9 mouse cellular contexts compared by ENCODE assay signal in the genomic region with DNA sequence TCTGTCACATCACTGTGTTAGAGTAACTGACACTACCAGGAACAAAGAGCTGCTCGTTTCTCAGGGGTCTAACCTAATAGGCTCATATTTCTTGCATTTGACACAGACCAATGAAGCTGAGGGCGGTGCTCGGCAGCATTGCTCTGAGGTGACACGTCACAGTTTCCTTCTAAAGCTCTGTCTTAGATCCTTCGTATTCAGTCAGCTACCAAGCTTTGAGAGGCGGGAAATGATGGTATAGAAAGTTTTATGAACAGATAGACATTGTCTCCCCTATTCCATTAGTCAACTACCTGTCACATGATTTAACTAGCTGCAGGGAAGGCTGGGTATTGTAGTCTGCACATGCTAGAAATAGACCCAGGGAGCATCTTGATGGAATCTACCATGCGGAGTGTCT.
A peak's percentile ranks its signal among the peaks of the same experiment; 100 is the strongest.
DNase-seq lines count a peak whose midpoint lies in the region; ATAC-seq lines count a peak whose summit lies in the region.
"Had no signal": no experiment of that assay in that cellular context is flagged by ENCODE, and none has a peak within 500 bp of the region (broad histone marks: within the 10 kb centered on the region; RNA-seq: fewer than 3 reads in every experiment).

No protein-coding gene starts in this region.

- peak overlapping the region; percentile 36 for H3K4me2 ChIP-seq in hindbrain, embryonic 15.5 days
- 0 out of 2 replicates have a peak overlapping the region, but pooled peaks have one; percentile 19 for H3K4me2 ChIP-seq in intestine, embryonic 16.5 days (ENCODE audit: low read depth, low read length)

- H3K36me3 ChIP-seq in hindbrain, embryonic 15.5 days = no peaks in the 10 kb centered on the region
- H3K36me3 ChIP-seq in hindbrain, embryonic 10.5 days = no peaks in the 10 kb centered on the region
- H3K36me3 ChIP-seq in intestine, embryonic 16.5 days (ENCODE audit: control insufficient read depth, insufficient read depth, low read length) = no peaks in the 10 kb centered on the region

- H3K4me1 ChIP-seq in hindbrain, embryonic 15.5 days (replicated peaks) = no peaks in the 10 kb centered on the region
- no peaks in the 10 kb centered on the region for H3K4me1 ChIP-seq in hindbrain, embryonic 10.5 days (replicated peaks)
- no peaks in the 10 kb centered on the region for H3K4me1 ChIP-seq in intestine, embryonic 16.5 days (ENCODE audit: control insufficient read depth, insufficient read depth, low read length)

- H3K27ac ChIP-seq in hindbrain, embryonic 15.5 days (replicated peaks) = no peak overlapping the region
- no peak overlapping the region for H3K27ac ChIP-seq in hindbrain, embryonic 10.5 days
- H3K27ac ChIP-seq in intestine, embryonic 16.5 days (ENCODE audit: low read length) = no peak overlapping the region

- WGBS in hindbrain, embryonic 15.5 days = 49% methylated on average over 7 of the region's 7 CpGs
- 69% methylated on average over 7 of the region's 7 CpGs for WGBS in hindbrain, embryonic 10.5 days
- WGBS in intestine, embryonic 16.5 days = 43% methylated on average over 7 of the region's 7 CpGs

- no peaks in the 10 kb centered on the region for H3K27me3 ChIP-seq in hindbrain, embryonic 15.5 days
- H3K27me3 ChIP-seq in hindbrain, embryonic 10.5 days (ENCODE audit: insufficient read depth, poor library complexity, severe bottlenecking) = peaks cover 26% of the 10 kb centered on the region; the same call in 1 of the 2 replicates
- 0 out of 2 replicates have a peak, but pooled peaks cover 3% of the 10 kb centered on the region for H3K27me3 ChIP-seq in intestine, embryonic 16.5 days (replicated peaks; ENCODE audit: control insufficient read depth, insufficient read depth, low read length)

- no peak overlapping the region for H3K9ac ChIP-seq in hindbrain, embryonic 15.5 days
- no peak overlapping the region for H3K9ac ChIP-seq in intestine, embryonic 16.5 days (ENCODE audit: low read depth, low read length)

- DNase-seq in adrenal gland, postnatal 14 days = peak; percentile 6
- no peak for DNase-seq in adrenal gland, adult 18-20 months (ENCODE audit: low spot score in 2 of 2)
- no peak for DNase-seq in hindbrain, embryonic 10.5 days (ENCODE audit: low spot score)
- peak; percentile 53 for DNase-seq in CD4-positive, CD25-positive, alpha-beta regulatory T cell, adult 2 months (ENCODE audit: low read depth, low spot score)
- DNase-seq in left cerebral cortex, adult 11 months (ENCODE audit: low spot score) = no peak
- DNase-seq in thymus, postnatal 14 days = no peak
- DNase-seq: cerebellum, adult 9-10 months had no signal

- peak overlapping the region; percentile 25 for H3K4me3 ChIP-seq in hindbrain, embryonic 15.5 days
- H3K4me3 ChIP-seq in hindbrain, embryonic 10.5 days = no peak overlapping the region
- H3K4me3 ChIP-seq in intestine, embryonic 16.5 days (ENCODE audit: low read length) = no peak overlapping the region

- no peaks in the 10 kb centered on the region for H3K9me3 ChIP-seq in hindbrain, embryonic 15.5 days
- no peaks in the 10 kb centered on the region for H3K9me3 ChIP-seq in hindbrain, embryonic 10.5 days
- H3K9me3 ChIP-seq in intestine, embryonic 16.5 days (ENCODE audit: control insufficient read depth, low read length) = no peaks in the 10 kb centered on the region

- peak; percentile 63; the same call in 1 of the 2 replicates for ATAC-seq in hindbrain, embryonic 15.5 days (ENCODE audit: low FRiP score, low read depth)
- no peak for ATAC-seq in intestine, embryonic 16.5 days

Comparison
In these comparisons a context has a peak if more than half of its experiments do, and no peak if none do; other contexts are left out.
1. DNase-seq: peak in adrenal gland, postnatal 14 days (single experiment) and CD4-positive, CD25-positive, alpha-beta regulatory T cell, adult 2 months (single experiment); none in adrenal gland, adult 18-20 months (0 of 2), hindbrain, embryonic 10.5 days (single experiment), left cerebral cortex, adult 11 months (single experiment) and thymus, postnatal 14 days (single experiment).